Mouse (Mus musculus) frontal cortex, adult (tissue): ENCODE measurements around the gene Lcn10.
A peak's percentile ranks its signal among the peaks of the same experiment; 100 is the strongest.
"Not testable (repeated sequence)": the region's sequence is repeated elsewhere in the genome, so short reads cannot be mapped to it uniquely, and the experiment has no call there.

Experiments
- ATAC-seq: cut with Nextera tagmentation; 2 replicates; pipeline ENCODE4 v1.9.2; 2017; ENCODE audit warnings: mild to moderate bottlenecking, moderate library complexity, mixed read lengths; ENCODE audit not compliant: low TSS enrichment

Gene Lcn10

GRCm38 (mm10) chr2:25706643-25707481 is 24.3 kb downstream of the Lcn10 start, which contains the start of gene Bmyc:
Gene Bmyc, plus strand, starts transcription at chr2:25706739.
- peak; percentile 96 for ATAC-seq

GRCm38 (mm10) chr2:25708121-25708520 is 25.6 kb downstream of the Lcn10 start:
- no peak for ATAC-seq

- ATAC-seq = not testable (repeated sequence)
Observed at GRCm38 (mm10) chr2:25709056-25709455, 26.5 kb downstream of the Lcn10 start.

GRCm38 (mm10) chr2:25709791-25710190 is 27.3 kb downstream of the Lcn10 start:
- ATAC-seq = not testable (repeated sequence)

GRCm38 (mm10) chr2:25711641-25712040 is 29.1 kb downstream of the Lcn10 start:
- not testable (repeated sequence) for ATAC-seq

- no peak for ATAC-seq
Observed at GRCm38 (mm10) chr2:25717222-25717621, 34.7 kb downstream of the Lcn10 start.

GRCm38 (mm10) chr2:25733199-25733930 is 50.8 kb downstream of the Lcn10 start:
- ATAC-seq = no peak
